Mouse (Mus musculus): ENCODE data around the gene Antxr1.
A peak's percentile ranks its signal among the peaks of the same experiment; 100 is the strongest.

Gene Antxr1

DNA sequence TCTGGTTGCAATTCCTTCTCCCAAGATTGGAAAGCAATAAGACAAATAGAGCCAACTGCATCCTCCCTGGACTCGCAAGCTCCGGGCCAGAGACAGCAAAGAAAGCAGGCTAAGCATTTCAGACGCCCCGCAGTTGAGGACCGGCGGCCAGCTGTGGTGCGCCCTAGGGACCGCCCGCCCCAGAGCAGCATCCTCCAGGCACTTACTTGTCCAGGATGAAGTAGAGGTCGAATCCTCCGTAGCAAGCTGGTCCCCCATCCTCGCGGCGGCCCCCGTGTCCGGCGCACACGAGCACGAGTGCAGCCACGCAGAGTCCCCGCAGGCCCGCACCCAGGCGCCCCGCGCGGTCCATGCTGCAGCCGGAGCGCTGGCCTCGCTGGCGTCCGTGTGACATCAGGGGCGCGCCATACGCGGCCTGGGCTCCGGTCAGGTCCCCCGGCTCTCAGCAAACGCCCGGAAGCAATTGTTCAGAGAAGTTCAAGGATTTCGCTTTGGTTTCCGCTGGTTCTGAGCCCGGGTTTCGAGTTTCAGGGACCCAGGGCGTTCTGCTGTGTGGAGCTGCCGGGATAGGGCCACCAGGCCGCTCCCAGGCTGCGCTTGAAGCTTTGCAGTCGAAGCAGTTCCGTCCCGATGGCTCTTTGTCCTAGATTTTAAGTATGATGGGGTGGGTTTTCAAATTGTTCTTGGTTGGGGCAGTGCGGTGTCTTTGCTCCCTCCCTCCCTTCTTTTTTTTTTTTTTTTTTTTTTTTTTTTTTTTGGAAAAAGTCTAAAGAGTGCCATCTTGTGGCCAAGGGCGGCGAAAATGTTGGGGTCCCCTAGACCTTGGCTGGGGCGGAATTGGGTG is at the start of gene Antxr1:
Antxr1 (minus strand) TSS at position 731 of the 844 bp plus-strand sequence.
- peak; percentile 53 to 60 for DNase-seq

- no peak for DNase-seq
These were observed 49.1 kb upstream of the Antxr1 start for GRCm38 (mm10) chr6:87384761-87385160.

DNA sequence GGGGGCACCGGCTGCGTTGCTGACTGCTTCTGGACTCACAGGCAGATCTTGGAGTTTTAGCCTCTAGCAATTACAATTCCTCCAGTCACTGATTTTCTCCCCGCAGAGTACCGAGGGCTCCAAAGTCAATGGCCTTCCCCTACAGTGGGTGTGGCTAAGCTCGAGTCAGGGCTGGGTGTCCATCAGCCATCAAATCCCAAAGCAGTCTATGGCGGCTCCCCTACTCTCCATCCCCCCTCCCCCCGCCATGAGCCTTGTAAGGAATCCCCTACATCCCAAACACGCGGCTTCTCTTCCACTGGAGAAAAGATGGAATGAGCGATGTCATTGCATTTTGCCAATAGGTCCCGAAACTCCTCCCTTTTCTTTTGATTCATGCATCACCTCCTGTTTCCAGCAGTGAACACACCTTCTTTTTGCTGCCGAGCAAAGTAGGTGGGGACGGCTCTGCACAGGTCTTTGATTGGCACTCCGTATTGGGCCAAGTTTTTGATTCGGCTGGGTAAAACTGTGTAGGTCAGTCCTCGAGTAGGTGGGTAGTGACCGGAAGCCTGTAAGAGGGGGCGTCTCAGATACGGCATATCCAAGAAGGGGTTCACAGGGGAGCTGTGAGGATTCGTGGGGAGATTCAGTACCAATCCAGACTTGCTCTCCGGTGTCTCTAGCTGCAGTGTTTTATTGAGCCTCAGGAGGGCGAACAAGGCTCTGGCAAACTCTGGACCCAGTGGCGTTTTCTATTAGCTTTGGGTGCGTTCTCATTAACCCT is 48.5 kb upstream of the Antxr1 start:
- DNase-seq: peak in 1 of 2 experiments; percentile 32

DNA sequence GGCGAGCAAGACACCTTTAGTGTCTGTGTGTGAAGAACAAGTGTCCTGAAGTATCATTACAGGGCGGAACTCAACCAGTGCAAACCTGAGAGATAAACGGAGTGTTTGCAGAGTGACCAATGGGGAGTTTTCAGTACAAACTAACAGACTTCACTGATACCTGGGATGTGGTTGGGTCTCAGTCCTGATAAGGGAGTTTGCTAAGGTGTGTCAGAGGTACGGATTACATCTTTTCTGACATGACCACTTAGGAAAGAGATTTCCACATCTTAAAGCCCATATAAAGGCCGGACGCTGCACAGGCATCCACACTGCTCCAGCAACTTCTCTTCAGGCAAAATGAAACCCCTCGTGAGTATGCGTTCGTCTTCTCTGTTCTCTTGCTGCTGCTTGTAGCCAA is 37.4 kb upstream of the Antxr1 start, which contains the start of gene Gkn2:
Gkn2 (plus strand) TSS at position 301 of the 400 bp plus-strand sequence.
- DNase-seq: no peak

- DNase-seq: no peak
These were observed 33.6 kb upstream of the Antxr1 start for GRCm38 (mm10) chr6:87369223-87369622.

GRCm38 (mm10) chr6:87354441-87354840 is 18.8 kb upstream of the Antxr1 start:
- no peak for DNase-seq

GRCm38 (mm10) chr6:87350829-87351228 is 15.2 kb upstream of the Antxr1 start, which contains the start of gene Gkn1:
Gkn1 (minus strand) TSS chr6:87350942.
- DNase-seq: no peak

DNA sequence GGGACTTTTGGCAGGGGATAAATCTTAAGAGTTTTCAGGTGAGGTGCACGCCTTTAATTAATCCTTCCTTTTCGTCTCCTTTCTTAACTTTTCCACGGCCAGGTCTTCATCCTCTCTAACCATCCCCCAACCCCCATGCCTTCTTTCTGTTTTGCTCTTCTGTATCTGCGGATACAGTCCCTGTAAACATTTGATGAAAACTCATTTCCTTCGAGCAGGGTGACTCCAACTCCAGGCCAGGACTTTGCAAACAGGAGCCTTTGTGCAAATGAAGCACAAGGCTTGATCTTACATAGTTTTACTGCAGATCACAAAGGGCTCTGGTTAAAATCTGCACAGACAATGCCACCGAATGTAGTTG is 294 bp upstream of the Antxr1 start:
- DNase-seq: peak; percentile 24 to 35

- DNase-seq: peak; percentile 27 to 56
These were observed 1.1 kb downstream of the Antxr1 start for GRCm38 (mm10) chr6:87334361-87335090.

GRCm38 (mm10) chr6:87332380-87332779 is 3.2 kb downstream of the Antxr1 start:
- DNase-seq: no peak

DNA sequence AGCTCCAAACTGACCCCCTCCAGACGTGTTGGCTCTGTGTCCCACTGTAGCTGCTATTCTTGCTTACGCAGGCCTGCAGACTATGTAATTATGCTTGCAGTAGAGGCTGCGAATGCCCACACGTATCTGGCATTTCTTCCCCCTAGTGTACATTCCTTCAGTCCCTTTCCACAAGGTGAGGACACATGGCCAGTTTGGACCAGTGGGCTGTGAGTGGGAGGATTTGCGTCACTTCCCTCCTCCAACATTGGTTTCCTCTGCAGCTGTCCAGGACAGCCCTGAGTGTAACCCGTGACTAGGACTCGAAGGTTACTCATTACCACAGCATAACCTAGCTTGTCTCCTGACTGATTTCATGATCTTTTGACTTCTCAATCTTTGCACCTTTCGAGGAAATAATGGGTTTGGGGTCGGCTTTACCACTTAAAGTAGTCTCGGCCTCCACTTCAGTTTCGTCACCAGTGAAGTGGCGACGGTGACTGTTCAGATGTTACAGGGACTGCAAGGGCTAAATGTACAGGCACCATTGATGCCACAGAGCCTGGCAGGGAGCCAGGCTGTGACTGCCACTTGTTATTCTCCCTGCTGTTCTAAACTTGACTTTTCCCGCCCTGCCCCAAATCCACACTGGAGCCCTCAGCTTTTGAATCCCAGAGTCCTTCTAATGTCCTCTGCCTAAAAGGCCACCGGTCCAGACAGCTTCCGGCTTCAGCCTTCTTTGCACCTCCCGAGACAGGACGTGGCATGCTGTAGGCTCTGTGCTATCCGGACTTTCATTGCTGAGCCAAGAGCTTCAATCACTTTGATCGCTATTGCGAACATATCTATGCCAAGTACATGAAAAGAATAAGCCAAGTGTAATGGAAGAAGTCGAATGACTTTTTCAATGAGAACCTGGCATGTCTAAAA is 7.1 kb downstream of the Antxr1 start:
- DNase-seq: peak in 1 of 2 experiments; percentile 52

GRCm38 (mm10) chr6:87326932-87327331 is 8.7 kb downstream of the Antxr1 start:
- no peak for DNase-seq

- DNase-seq: peak; percentile 41 to 52
These were observed 12.2 kb downstream of the Antxr1 start for GRCm38 (mm10) chr6:87323381-87323780.

GRCm38 (mm10) chr6:87318651-87319050 is 17.0 kb downstream of the Antxr1 start:
- no peak for DNase-seq

- DNase-seq: peak; percentile 45 to 52
These were observed 18.7 kb downstream of the Antxr1 start for GRCm38 (mm10) chr6:87316966-87317365.

- DNase-seq: no peak
These were observed 22.9 kb downstream of the Antxr1 start for GRCm38 (mm10) chr6:87312761-87313160.

GRCm38 (mm10) chr6:87304486-87304885 is 31.1 kb downstream of the Antxr1 start:
- peak; percentile 49 to 62 for DNase-seq

DNA sequence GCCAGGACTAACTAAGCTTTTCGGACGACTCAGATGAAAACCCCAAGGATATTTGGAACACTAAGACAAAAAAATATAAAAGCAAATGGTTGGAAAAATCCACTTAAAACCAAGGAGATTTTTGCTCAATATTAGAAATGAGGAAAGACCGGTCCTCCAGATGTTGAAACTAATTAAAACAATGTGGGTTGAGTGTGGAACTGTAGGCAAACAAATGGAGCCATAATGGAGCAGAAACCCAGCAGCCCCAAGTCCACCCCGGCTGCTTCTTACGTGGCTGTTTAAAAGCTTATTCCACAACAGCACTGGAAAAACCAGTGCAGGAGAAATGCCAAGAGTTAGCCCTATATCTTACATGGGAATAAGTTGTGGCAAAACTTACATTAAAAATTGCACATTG is 32.9 kb downstream of the Antxr1 start:
- no peak for DNase-seq

- DNase-seq: no peak
These were observed 33.6 kb downstream of the Antxr1 start for GRCm38 (mm10) chr6:87301991-87302390.

DNA sequence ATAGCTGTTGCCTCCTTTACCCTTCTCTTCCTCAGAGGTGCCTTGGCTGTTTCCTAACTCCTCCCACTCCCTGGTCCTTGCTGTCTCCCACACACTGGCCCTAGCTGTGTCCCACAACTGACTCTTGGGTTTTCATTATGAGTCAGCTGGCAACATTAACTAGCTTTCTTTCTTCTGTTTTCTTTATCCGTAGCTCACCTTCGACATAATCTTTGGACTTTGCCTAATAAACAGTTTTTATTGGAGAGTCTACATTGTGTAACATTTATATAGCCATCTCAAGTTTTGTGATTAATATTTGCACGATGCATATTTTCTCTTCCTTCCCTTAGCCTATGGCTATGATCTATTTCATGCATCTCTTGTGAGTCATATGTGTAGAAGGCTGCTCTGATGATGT is 40.7 kb downstream of the Antxr1 start:
- no peak for DNase-seq

DNA sequence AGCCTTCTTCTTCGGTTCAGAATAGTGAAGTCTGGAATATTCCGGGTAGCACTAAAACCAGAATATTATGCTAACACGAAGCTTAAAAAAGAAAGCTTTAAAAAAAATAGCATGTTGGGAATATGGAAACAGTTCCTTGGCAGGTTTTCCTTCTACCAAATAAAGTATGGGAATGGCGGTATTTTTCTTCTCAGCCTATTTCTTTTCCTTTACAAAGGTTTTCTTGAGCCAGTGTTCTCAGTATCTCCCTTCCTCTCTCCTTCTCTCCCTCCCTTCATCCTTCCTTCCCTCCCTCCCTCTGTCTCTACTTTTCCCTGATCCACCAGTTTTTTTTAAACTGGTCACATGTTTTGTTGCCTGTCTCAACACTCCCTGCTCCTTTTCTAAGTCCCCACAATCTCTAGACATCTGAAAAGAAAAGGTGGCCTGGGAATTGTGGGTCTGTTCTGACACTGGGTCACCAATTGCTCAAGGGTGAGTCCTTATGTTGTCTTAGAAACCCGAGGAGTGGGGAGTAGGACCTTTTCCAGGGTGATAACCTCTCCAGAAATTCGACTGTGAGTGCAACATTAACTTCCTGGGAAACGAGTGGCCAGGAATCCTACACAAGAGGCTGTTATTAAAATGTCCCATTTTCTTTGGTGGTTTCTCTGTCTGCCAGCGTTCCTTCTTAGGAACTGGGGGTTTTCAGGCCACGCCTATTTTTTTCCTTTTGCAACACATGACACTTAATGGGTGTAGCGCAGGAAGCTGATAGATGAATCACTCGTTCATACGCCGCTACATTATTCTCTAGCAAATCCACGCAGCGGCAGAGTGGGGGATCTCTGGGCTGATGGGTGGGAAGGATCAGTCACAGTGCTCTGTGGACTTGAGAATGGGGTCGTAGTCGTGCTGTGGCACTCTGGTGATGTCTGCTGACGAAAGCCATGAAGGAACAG is 42.4 kb downstream of the Antxr1 start:
- DNase-seq: peak in 1 of 2 experiments; percentile 23

Measured in lung, adult 18-20 months (tissue).